Mouse (Mus musculus): ENCODE measurements at regions not wholly inside any gene's neighbourhood (a gene's known extent, or its start where the extent isn't known, plus 50 kb on each side); places are given as distances from the start of the nearest gene placed in this dataset.

- Histone ChIP-seq H3K4me3 (ENCODE audit: insufficient read depth, low read depth, low read length) (no peak overlapping the region), H3K79me2 (ENCODE audit: control insufficient read depth, insufficient read depth, low read length) (no peaks in the 10 kb centered on the region), H3K36me3 (ENCODE audit: control insufficient read depth, insufficient read depth, low read length) (no peaks in the 10 kb centered on the region), H3K27ac (replicated peaks; ENCODE audit: insufficient read depth, low read depth, low read length) (peak overlapping the region; percentile 92), H3K4me1 (ENCODE audit: control insufficient read depth, insufficient read depth, low read length) (peaks cover 26% of the 10 kb centered on the region), H3K27me3 (ENCODE audit: control insufficient read depth, insufficient read depth, low read length) (no peaks in the 10 kb centered on the region), H3K9ac (ENCODE audit: low read depth, low read length) (peak overlapping the region; percentile 3; the same call in 1 of the 2 replicates)
- WGBS = 77% methylated on average over 4 of the region's 4 CpGs
- TF ChIP-seq CTCF (IDR thresholded peaks at IDR 0.05; ENCODE audit: low read depth, low read length) (no peak), POLR2A (IDR thresholded peaks at IDR 0.05; ENCODE audit: extremely low read depth, insufficient read depth, low read length) (no peak)
- no peak for DNase-seq (ENCODE audit: extremely low read depth, low read depth, low spot score)
Observed at GRCm38 (mm10) chr13:52152221-52152620, 305.7 kb downstream of the Gadd45g start.

DNA sequence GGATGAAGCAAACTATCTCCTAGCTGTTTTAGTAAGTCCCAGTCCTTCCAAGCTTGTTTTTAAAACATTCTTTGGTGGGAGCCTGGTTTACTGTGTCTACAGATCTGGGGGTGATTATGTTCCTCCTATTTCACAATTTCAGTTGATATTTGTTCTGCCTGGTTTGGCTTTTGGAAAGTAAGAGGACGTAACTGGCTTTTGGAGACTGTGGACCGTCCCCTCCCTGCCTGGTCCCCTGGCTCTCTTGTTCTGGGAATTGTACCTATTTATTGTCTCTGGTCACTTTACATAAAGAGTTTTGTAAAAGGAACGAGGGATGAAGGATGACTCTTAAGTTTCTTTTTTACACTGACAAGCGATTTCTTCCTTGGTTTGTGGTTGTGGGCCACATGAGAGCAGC lies 306.6 kb downstream of the Gadd45g start:
- Histone ChIP-seq H3K27ac (replicated peaks; ENCODE audit: insufficient read depth, low read depth, low read length) (peak overlapping the region; percentile 92), H3K79me2 (ENCODE audit: control insufficient read depth, insufficient read depth, low read length) (no peaks in the 10 kb centered on the region), H3K4me1 (ENCODE audit: control insufficient read depth, insufficient read depth, low read length) (peaks cover 26% of the 10 kb centered on the region), H3K4me3 (ENCODE audit: insufficient read depth, low read depth, low read length) (no peak overlapping the region), H3K36me3 (ENCODE audit: control insufficient read depth, insufficient read depth, low read length) (no peaks in the 10 kb centered on the region), H3K9ac (ENCODE audit: low read depth, low read length) (peak overlapping the region; percentile 50), H3K27me3 (ENCODE audit: control insufficient read depth, insufficient read depth, low read length) (no peaks in the 10 kb centered on the region)
- peak; percentile 82 for DNase-seq (ENCODE audit: extremely low read depth, low read depth, low spot score)
- TF ChIP-seq CTCF (IDR thresholded peaks at IDR 0.05; ENCODE audit: low read depth, low read length) (no peak), POLR2A (IDR thresholded peaks at IDR 0.05; ENCODE audit: extremely low read depth, insufficient read depth, low read length) (no peak)
- 33% methylated on average over 4 of the region's 4 CpGs for WGBS

DNA sequence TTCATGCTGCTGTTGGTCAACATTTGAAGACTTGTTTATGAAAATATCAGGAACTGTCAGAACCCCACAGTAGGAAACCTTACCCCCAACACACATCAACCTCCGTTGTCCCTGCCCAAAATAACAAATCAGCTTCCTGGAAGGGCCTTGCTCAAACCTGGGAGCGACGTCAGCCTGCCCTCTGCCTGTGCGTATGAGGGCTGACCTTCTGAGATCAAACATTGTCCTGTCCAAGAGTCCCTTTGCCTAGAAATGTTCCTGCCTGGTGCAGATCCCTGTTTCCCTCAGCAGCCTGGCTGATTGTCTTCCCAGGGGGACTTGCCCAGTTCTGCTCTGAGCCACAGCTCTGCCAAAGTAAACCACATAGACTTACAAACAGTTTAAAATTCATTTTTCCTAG lies 307.1 kb downstream of the Gadd45g start:
- peak overlapping the region; percentile 92 for H3K27ac ChIP-seq (replicated peaks; ENCODE audit: insufficient read depth, low read depth, low read length)

DNA sequence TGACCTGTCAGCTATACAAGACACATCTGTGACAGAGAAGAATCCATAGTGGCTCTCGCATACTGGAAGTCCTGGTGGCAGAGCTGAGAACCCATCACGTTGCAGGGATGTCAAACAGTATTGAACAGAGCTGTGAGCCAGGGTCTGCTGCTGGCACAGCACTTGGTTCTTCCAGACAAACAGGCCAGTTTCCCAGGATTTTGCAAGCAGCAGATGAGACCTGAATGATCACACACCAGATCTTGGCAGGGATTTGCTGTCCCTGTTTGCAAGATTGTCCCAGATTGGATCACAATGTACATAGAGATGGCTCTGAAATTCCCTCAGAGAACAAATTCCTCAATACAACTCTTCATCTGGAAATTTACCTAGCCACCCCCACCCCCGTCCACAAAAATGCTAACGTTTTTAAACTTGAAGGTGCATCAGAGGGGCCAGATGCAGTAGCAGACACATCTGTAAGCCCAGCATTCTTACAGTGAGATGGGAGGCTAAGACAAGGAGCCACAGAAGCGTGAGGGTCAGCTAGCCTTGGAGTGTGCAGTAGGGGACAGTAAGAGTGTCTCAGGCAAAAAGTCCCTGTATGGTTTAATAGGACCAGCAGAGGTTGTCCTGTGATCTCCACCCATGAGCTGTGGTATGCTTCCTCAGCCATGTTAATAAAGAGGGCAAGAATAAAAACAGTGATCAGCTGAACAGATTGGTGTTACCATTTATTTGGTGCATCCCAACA lies 307.8 kb downstream of the Gadd45g start:
- Histone ChIP-seq H3K9ac (ENCODE audit: low read depth, low read length) (peak overlapping the region; percentile 30), H3K4me1 (ENCODE audit: control insufficient read depth, insufficient read depth, low read length) (peaks cover 26% of the 10 kb centered on the region), H3K36me3 (ENCODE audit: control insufficient read depth, insufficient read depth, low read length) (no peaks in the 10 kb centered on the region), H3K4me3 (ENCODE audit: insufficient read depth, low read depth, low read length) (no peak overlapping the region), H3K79me2 (ENCODE audit: control insufficient read depth, insufficient read depth, low read length) (no peaks in the 10 kb centered on the region), H3K27ac (replicated peaks; ENCODE audit: insufficient read depth, low read depth, low read length) (peak overlapping the region; percentile 92), H3K27me3 (ENCODE audit: control insufficient read depth, insufficient read depth, low read length) (no peaks in the 10 kb centered on the region)
- peak; percentile 99 for DNase-seq (ENCODE audit: extremely low read depth, low read depth, low spot score)
- 29% methylated on average over 5 of the region's 5 CpGs for WGBS
- no peak for TF ChIP-seq POLR2A (IDR thresholded peaks at IDR 0.05; ENCODE audit: extremely low read depth, insufficient read depth, low read length)
- peak; percentile 31; the same call in 1 of the 2 replicates for TF ChIP-seq CTCF (IDR thresholded peaks at IDR 0.05; ENCODE audit: low read depth, low read length)

More for the DNA sequence above, 307.1 kb downstream of the Gadd45g start:
- no peak overlapping the region for H3K4me3 ChIP-seq (ENCODE audit: insufficient read depth, low read depth, low read length)
- peak overlapping the region; percentile 50 for H3K9ac ChIP-seq (ENCODE audit: low read depth, low read length)
- no peaks in the 10 kb centered on the region for H3K36me3 ChIP-seq (ENCODE audit: control insufficient read depth, insufficient read depth, low read length)
- DNase-seq (ENCODE audit: extremely low read depth, low read depth, low spot score) = peak; percentile 97
- TF ChIP-seq POLR2A (IDR thresholded peaks at IDR 0.05; ENCODE audit: extremely low read depth, insufficient read depth, low read length) (no peak), CTCF (IDR thresholded peaks at IDR 0.05; ENCODE audit: low read depth, low read length) (no peak)
- H3K27me3 ChIP-seq (ENCODE audit: control insufficient read depth, insufficient read depth, low read length) = no peaks in the 10 kb centered on the region
- WGBS = 19% methylated on average over 4 of the region's 4 CpGs
- H3K4me1 ChIP-seq (ENCODE audit: control insufficient read depth, insufficient read depth, low read length) = peaks cover 26% of the 10 kb centered on the region
- no peaks in the 10 kb centered on the region for H3K79me2 ChIP-seq (ENCODE audit: control insufficient read depth, insufficient read depth, low read length)

- Histone ChIP-seq H3K36me3 (ENCODE audit: control insufficient read depth, insufficient read depth, low read length) (no peaks in the 10 kb centered on the region), H3K27ac (replicated peaks; ENCODE audit: insufficient read depth, low read depth, low read length) (peak overlapping the region; percentile 92), H3K4me3 (ENCODE audit: insufficient read depth, low read depth, low read length) (no peak overlapping the region), H3K9ac (ENCODE audit: low read depth, low read length) (peak overlapping the region; percentile 30), H3K79me2 (ENCODE audit: control insufficient read depth, insufficient read depth, low read length) (no peaks in the 10 kb centered on the region), H3K27me3 (ENCODE audit: control insufficient read depth, insufficient read depth, low read length) (no peaks in the 10 kb centered on the region), H3K4me1 (ENCODE audit: control insufficient read depth, insufficient read depth, low read length) (peaks cover 26% of the 10 kb centered on the region)
- WGBS = 26% methylated on average over 14 of the region's 14 CpGs
- TF ChIP-seq CTCF (IDR thresholded peaks at IDR 0.05; ENCODE audit: low read depth, low read length) (no peak), POLR2A (IDR thresholded peaks at IDR 0.05; ENCODE audit: extremely low read depth, insufficient read depth, low read length) (no peak)
- peak; percentile 70 for DNase-seq (ENCODE audit: extremely low read depth, low read depth, low spot score)
Observed at GRCm38 (mm10) chr13:52154844-52155587, 308.5 kb downstream of the Gadd45g start.

Measured in liver, adult 2 months (tissue).